8 mouse cellular contexts compared by ENCODE assay signal in the genomic region with DNA sequence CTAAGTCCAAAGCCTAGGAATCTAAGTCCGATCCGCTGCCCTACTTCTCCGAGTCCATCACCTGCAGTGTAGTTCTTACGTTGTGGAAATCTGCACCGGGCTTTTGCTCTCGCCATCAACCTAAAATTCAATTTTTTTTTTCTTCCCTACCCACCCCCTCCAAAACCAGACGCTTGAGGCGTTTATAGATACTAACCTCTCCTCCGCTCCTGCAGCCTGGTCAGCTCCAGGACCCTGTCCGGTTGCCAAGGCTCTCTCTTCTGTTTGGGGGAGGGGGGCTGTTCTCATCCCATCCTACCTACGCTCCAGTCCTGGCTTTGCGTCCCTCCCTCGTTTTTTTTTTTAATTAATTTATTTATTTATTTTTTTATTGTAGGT. TPM values are rescaled to one million over a fixed set of nuclear protein-coding genes. Genes with fewer than 3 reads are reported as not detected.
DNase-seq lines count a peak whose midpoint lies in the region; ATAC-seq and TF ChIP-seq lines count a peak whose summit lies in the region.

No protein-coding gene starts in this region.

- H3K4me1 ChIP-seq in embryonic facial prominence, embryonic 10.5 days = peaks cover 61% of the 10 kb centered on the region
- peaks cover 3% of the 10 kb centered on the region; the same call in 1 of the 2 replicates for H3K4me1 ChIP-seq in small intestine, adult 2 months (ENCODE audit: control insufficient read depth, insufficient read depth, insufficient read length, low read length)

- TF ChIP-seq CTCF in left cerebral cortex, adult 2 months (IDR thresholded peaks at IDR 0.05) = no peak
- no peak for TF ChIP-seq CTCF in small intestine, adult 2 months (IDR thresholded peaks at IDR 0.05; ENCODE audit: extremely low read depth, insufficient read length, insufficient replicate concordance, low read depth, low read length)

- peak overlapping the region; percentile 94 for H3K27ac ChIP-seq in embryonic facial prominence, embryonic 10.5 days (replicated peaks)
- H3K27ac ChIP-seq in left cerebral cortex, adult 2 months = peak overlapping the region; percentile 97
- H3K27ac ChIP-seq in small intestine, adult 2 months (ENCODE audit: insufficient read depth, low read depth, low read length) = peak overlapping the region; percentile 36; the same call in 1 of the 2 replicates

- peak overlapping the region; percentile 93 for H3K4me3 ChIP-seq in embryonic facial prominence, embryonic 10.5 days
- peak overlapping the region; percentile 94 for H3K4me3 ChIP-seq in left cerebral cortex, adult 2 months
- peak overlapping the region; percentile 77 for H3K4me3 ChIP-seq in small intestine, adult 2 months (ENCODE audit: low read depth, low read length)

- no peaks in the 10 kb centered on the region for H3K9me3 ChIP-seq in embryonic facial prominence, embryonic 10.5 days

- no peak for TF ChIP-seq POLR2A in small intestine, adult 2 months (IDR thresholded peaks at IDR 0.05; ENCODE audit: low read depth, low read length)

- no peak for DNase-seq in cerebellum, adult 8-10 months
- DNase-seq in Muller cell, postnatal 12 days (ENCODE audit: inconsistent ontology term) = peak; percentile 94
- peak; percentile 82 for DNase-seq in embryonic facial prominence, embryonic 10.5 days (ENCODE audit: low spot score)
- DNase-seq in heart, postnatal 4 days = peak; percentile 73
- peak; percentile 61 to 64 for DNase-seq in left cerebral cortex, adult 2 months (ENCODE audit: extremely low spot score in 1 of 2, low spot score in 2 of 2)

- under 1% methylated on average over 13 of the region's 13 CpGs for WGBS in embryonic facial prominence, embryonic 10.5 days
- WGBS in small intestine, adult 2 months = 3% methylated on average over 13 of the region's 13 CpGs

- intact Hi-C loops in left cerebral cortex, adult 2 months (cut with DNase I) = loop anchor here (1.0 to 5.0 kb wide), 5 partner anchors 17 to 292 kb away; a partner anchor contains a TSS

- peaks cover 44% of the 10 kb centered on the region for H3K27me3 ChIP-seq in embryonic facial prominence, embryonic 10.5 days (replicated peaks; ENCODE audit: low read depth, poor library complexity, severe bottlenecking)
- peaks cover 20% of the 10 kb centered on the region for H3K27me3 ChIP-seq in small intestine, adult 2 months (ENCODE audit: control insufficient read depth, insufficient read depth, low read length)

- peak; percentile 37 for ATAC-seq in cerebellum, adult (ENCODE audit: insufficient number of reproducible peaks, low FRiP score, low TSS enrichment)
- ATAC-seq in megakaryocyte-erythroid progenitor cell, adult 5-6 weeks (replicated peaks; ENCODE audit: low FRiP score, low TSS enrichment, poor library complexity, severe bottlenecking) = peak; percentile 5; the same call in 1 of the 2 replicates

- no peaks in the 10 kb centered on the region for H3K36me3 ChIP-seq in embryonic facial prominence, embryonic 10.5 days (replicated peaks)
- no peaks in the 10 kb centered on the region for H3K36me3 ChIP-seq in small intestine, adult 2 months (ENCODE audit: control insufficient read depth, insufficient read depth, low read length)

RNA-seq across cellular contexts. Expression of a gene that starts 0.9 kb away (rescaled TPM):
- 12.4 and 13.9 TPM in 2 replicates for polyA plus RNA-seq in embryonic facial prominence, embryonic 10.5 days (2016; fragmentation: Nextera tagmentation; extraction: Ambion mirVana)
- total RNA-seq in heart, postnatal 4 days (2021) = 10 to 100 TPM; 37.5 to 39.8 TPM
- 100 to 1,000 TPM; 397 to 418 TPM for total RNA-seq in left cerebral cortex, adult 2 months (2021)
- total RNA-seq in megakaryocyte-erythroid progenitor cell, adult 5-6 weeks (2014; fragmentation: Nextera tagmentation) = 25.2 and 28.8 TPM in 2 replicates
- total RNA-seq in megakaryocyte-erythroid progenitor cell, adult 5-6 weeks (2017) = 7.9 and 13.2 TPM in 2 replicates
- polyA plus RNA-seq in small intestine, adult 2 months (2012; rRNA removed) = 16.0 and 19.1 TPM in 2 replicates

RNA-seq across cellular contexts. Expression of a gene that starts 56.0 kb away (rescaled TPM):
- polyA plus RNA-seq in embryonic facial prominence, embryonic 10.5 days (2016; fragmentation: Nextera tagmentation; extraction: Ambion mirVana) = 0.54 and 1.0 TPM in 2 replicates
- total RNA-seq in heart, postnatal 4 days (2021) = under 1 TPM; 0.27 to 0.41 TPM
- under 1 TPM; 0.44 to 0.63 TPM for total RNA-seq in left cerebral cortex, adult 2 months (2021)
- total RNA-seq in megakaryocyte-erythroid progenitor cell, adult 5-6 weeks (2014; fragmentation: Nextera tagmentation) = not detected in 2 replicates
- total RNA-seq in megakaryocyte-erythroid progenitor cell, adult 5-6 weeks (2017) = not detected in 2 replicates
- polyA plus RNA-seq in small intestine, adult 2 months (2012; rRNA removed) = 0.43 and 0.44 TPM in 2 replicates

RNA-seq across cellular contexts. Expression of a gene that starts 56.3 kb away (rescaled TPM):
- 95.4 and 105 TPM in 2 replicates for polyA plus RNA-seq in embryonic facial prominence, embryonic 10.5 days (2016; fragmentation: Nextera tagmentation; extraction: Ambion mirVana)
- total RNA-seq in heart, postnatal 4 days (2021) = 10 to 100 TPM; 25.8 to 26.1 TPM
- total RNA-seq in left cerebral cortex, adult 2 months (2021) = under 1 TPM; 0.35 to 0.66 TPM
- 48.9 and 64.6 TPM in 2 replicates for total RNA-seq in megakaryocyte-erythroid progenitor cell, adult 5-6 weeks (2014; fragmentation: Nextera tagmentation)
- 18.5 and 36.5 TPM in 2 replicates for total RNA-seq in megakaryocyte-erythroid progenitor cell, adult 5-6 weeks (2017)
- 7.8 and 22.1 TPM in 2 replicates for polyA plus RNA-seq in small intestine, adult 2 months (2012; rRNA removed)

Comparison
In these comparisons a context has a peak if more than half of its experiments do, and no peak if none do; other contexts are left out.
1. H3K27ac ChIP-seq: peak in every context shown above with its lines; median percentile 97 in left cerebral cortex, adult 2 months; 94 in embryonic facial prominence, embryonic 10.5 days; 36 in small intestine, adult 2 months.
2. RNA of a gene that starts 0.9 kb away (total RNA-seq): 397 to 418 TPM in left cerebral cortex, adult 2 months; 37.5 to 39.8 TPM in heart, postnatal 4 days and 7.9 to 28.8 TPM in megakaryocyte-erythroid progenitor cell, adult 5-6 weeks; every median in the first group is over 4 times any median in the second.
3. RNA of a gene that starts 56.3 kb away (total RNA-seq): 18.5 to 64.6 TPM in megakaryocyte-erythroid progenitor cell, adult 5-6 weeks and 25.8 to 26.1 TPM in heart, postnatal 4 days; 0.35 to 0.66 TPM in left cerebral cortex, adult 2 months; every median in the first group is over 10 times any median in the second.
4. Peak in every context shown above with its lines, with median percentiles within 50 percentile points of each other: H3K4me3 ChIP-seq.